Mouse (Mus musculus) cerebellum, postnatal 25 days (tissue): ENCODE results near the gene Iqschfp.

Experiments used
- DNase-seq, 2 experiments: peaks; one replicate each; pipeline ENCODE4 v3.0.0; 2021; ENCODE audit warnings: mixed read lengths in 2 of 2

Iqschfp gene

GRCm38 (mm10) chr3:68542944-68543501 is 651.0 kb downstream of the Iqschfp start:
- peak; percentile 80 for DNase-seq

- DNase-seq = no peak
These were observed 652.8 kb downstream of the Iqschfp start for GRCm38 (mm10) chr3:68544811-68545210.

- no peak for DNase-seq
These were observed 653.9 kb downstream of the Iqschfp start for GRCm38 (mm10) chr3:68545898-68546297.

- DNase-seq = no peak
These were observed 663.1 kb downstream of the Iqschfp start for GRCm38 (mm10) chr3:68555087-68555662.

GRCm38 (mm10) chr3:68556891-68557290 is 664.9 kb downstream of the Iqschfp start:
- no peak for DNase-seq

- DNase-seq = peak; percentile 27 to 30
These were observed 666.7 kb downstream of the Iqschfp start for GRCm38 (mm10) chr3:68558744-68559143.

- DNase-seq = peak; percentile 89 to 90
These were observed 668.0 kb downstream of the Iqschfp start for GRCm38 (mm10) chr3:68560057-68560456.

- peak in 1 of 2 experiments; percentile 22 for DNase-seq
These were observed 670.8 kb downstream of the Iqschfp start for GRCm38 (mm10) chr3:68562838-68563237.

- DNase-seq = peak; percentile 75 to 83
These were observed 671.9 kb downstream of the Iqschfp start for GRCm38 (mm10) chr3:68563922-68564321.

- no peak for DNase-seq
These were observed 673.1 kb downstream of the Iqschfp start for GRCm38 (mm10) chr3:68564978-68565674.

- no peak for DNase-seq
These were observed 673.6 kb downstream of the Iqschfp start for GRCm38 (mm10) chr3:68565675-68566055.

GRCm38 (mm10) chr3:68567581-68567980 is 675.5 kb downstream of the Iqschfp start:
- DNase-seq = no peak

GRCm38 (mm10) chr3:68568149-68568548 is 676.1 kb downstream of the Iqschfp start:
- no peak for DNase-seq

GRCm38 (mm10) chr3:68568716-68569115 is 676.7 kb downstream of the Iqschfp start:
- DNase-seq = no peak

- DNase-seq = no peak
These were observed 678.3 kb downstream of the Iqschfp start for GRCm38 (mm10) chr3:68570319-68570718.

GRCm38 (mm10) chr3:68572249-68573225 is 680.5 kb downstream of the Iqschfp start:
- peak; percentile 95 to 96 for DNase-seq

- DNase-seq = peak; percentile 55 to 62
These were observed 681.2 kb downstream of the Iqschfp start for GRCm38 (mm10) chr3:68573226-68573624.

- peak in 1 of 2 experiments; percentile 34 for DNase-seq
These were observed 682.1 kb downstream of the Iqschfp start for GRCm38 (mm10) chr3:68574097-68574496.

- peak; percentile 65 to 71 for DNase-seq
These were observed 682.5 kb downstream of the Iqschfp start for GRCm38 (mm10) chr3:68574565-68574964.

GRCm38 (mm10) chr3:68575636-68576340 is 683.8 kb downstream of the Iqschfp start:
- DNase-seq = peak; percentile 81 to 85

GRCm38 (mm10) chr3:68576431-68576830 is 684.4 kb downstream of the Iqschfp start:
- peak; percentile 96 to 97 for DNase-seq

GRCm38 (mm10) chr3:68576948-68577347 is 684.9 kb downstream of the Iqschfp start:
- peak; percentile 50 to 51 for DNase-seq
